Mouse (Mus musculus) right cerebral cortex, postnatal 14 days (tissue): Measurements from ENCODE around the gene Ptgfrn.

Experiments
- DNase-seq: peaks from one replicate; pipeline ENCODE4 v3.0.0; 2022

Ptgfrn gene

DNA sequence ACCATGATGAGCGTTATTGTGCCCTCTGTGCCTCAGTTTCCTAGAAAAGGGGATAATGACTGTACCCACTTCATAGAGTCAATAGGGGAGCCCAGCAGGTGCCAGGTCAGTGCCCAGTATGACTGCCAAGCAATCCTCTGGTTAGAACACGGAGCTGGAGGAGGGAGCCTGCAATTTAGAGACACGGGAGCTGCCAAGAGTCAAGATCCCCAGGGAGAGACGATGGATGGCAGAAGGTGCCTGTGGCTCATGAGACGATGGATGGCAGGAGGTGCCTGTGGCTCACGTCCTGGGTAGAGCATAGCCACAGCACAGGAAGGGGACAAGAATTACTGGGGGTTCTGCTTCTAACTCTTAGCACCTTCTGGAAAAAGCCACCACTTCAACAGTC lies 32.4 kb downstream of the Ptgfrn start:
- no peak for DNase-seq

DNA sequence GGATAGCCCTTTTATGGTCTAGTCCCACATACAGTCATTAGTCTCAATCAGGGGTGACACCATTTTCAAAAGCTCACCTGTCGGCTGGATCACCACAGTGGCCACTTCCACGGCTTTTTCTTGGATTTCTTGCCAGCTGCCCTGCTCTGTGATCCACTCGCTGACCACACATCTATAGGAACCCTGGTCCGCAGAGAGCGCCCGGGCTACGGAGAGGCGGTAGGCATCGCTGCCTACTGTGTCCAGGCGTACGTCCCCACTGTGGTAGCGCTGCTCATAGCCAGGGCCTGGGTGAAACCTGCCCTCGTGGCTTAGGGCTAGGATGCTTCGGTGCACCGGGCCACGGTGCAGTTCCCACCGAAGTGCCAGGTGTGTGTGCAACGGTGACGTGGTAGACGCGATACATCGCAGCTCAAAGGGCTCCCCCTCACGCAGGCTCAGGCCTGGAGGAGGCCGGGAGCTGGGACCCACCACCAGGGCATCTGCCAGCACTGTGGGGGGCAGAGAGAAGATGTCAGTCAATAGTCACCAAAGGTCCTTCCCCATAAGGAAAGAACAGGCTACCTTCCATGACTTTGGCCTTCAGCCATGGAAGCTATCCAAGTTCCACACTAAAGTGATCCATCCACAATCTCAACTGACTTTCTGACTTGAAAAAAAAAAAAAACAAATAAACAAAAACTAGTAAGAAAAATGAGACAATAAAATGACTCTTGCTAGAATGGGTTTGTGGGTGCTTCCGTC lies 32.9 kb downstream of the Ptgfrn start:
- no peak for DNase-seq

- no peak for DNase-seq
These were observed 34.2 kb downstream of the Ptgfrn start for GRCm38 (mm10) chr3:101075866-101076265.

- DNase-seq: no peak
These were observed 36.7 kb downstream of the Ptgfrn start for GRCm38 (mm10) chr3:101073384-101073783.

- DNase-seq: no peak
These were observed 37.4 kb downstream of the Ptgfrn start for GRCm38 (mm10) chr3:101072506-101073215.

DNA sequence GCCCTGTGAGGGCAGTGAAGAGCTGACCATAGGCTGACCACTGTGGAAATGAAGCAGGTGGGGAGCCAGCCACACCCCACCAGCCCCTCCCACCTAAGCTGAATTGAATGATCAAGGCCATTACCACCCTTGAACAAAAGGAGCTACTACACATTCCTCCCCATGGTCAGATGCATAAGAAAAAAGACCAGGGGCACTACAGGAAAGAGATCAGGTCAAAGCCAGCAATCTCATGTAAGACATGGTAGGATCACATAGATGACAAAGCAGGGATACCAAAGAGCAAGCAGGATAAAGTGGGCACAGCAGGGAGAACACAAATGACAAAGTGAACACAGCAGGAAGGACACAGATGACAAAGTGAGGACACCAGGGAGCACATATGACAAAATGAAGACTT lies 38.5 kb downstream of the Ptgfrn start:
- no peak for DNase-seq

DNA sequence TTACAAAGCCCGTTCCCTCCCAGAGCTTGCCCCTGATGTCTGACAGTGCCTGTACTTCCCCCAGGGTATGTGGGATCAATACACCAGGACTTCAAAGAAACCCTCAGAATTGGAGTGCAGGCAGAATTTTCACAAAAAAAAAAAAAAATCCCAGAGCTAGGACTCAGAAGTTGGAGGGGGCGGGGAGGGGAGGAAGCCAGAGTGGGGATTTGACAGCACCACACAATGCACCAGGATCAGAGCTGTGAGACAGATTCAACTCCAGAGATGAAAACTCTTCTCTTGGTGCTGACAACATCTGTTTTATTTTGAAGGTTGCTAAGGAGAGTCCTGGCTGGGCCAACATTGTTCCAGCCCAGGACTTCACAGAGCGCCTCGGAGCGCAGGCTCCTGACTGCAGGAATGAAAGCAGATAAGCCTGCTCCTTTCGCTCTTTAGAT lies 39.3 kb downstream of the Ptgfrn start:
- DNase-seq: no peak

DNA sequence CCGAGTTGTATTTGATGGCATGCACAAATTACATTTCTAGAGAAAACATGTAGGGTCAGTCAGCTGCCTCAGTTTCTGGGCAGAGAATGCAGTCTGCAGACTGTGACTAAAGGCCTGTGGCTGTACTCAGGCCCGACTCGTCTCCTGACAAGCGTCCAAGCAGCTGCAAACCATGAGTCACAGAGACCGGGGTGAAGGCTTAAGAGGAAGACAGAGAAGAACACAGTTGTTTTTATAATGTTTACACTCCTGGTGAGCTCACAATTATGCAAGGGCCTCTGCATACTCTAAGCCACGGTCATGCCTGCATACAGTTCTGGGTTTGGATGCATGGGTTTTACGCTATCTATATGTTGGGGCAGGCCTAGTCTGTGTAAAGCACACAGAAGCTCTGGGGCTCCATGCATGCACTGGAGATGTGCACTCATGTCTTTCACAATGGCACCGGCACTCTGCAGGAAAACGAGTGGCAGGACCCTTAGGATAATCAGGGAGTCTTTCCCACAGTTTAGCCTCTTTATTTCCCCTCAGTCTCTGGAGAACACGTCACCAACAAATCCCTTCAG lies 39.8 kb downstream of the Ptgfrn start:
- DNase-seq: no peak

DNA sequence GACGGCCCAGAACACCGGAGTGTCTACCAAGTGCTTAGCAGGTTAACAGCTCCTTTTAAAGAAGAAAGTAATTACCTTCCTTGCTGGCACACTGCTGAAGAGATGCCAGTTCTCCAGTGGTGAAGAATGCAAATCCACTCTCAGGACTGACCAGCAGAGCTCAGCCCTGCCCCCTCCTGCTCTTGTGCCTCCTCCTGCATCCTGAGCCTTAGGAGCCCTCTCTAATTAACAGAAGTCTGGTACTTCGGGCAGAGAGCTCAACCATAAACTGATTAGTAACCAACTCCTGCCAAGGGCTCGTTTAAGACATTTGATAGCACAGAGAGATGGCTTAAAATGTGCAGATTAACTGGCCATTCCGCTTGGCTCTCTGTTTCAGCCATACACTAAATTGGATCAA lies 41.4 kb downstream of the Ptgfrn start:
- DNase-seq: no peak

DNA sequence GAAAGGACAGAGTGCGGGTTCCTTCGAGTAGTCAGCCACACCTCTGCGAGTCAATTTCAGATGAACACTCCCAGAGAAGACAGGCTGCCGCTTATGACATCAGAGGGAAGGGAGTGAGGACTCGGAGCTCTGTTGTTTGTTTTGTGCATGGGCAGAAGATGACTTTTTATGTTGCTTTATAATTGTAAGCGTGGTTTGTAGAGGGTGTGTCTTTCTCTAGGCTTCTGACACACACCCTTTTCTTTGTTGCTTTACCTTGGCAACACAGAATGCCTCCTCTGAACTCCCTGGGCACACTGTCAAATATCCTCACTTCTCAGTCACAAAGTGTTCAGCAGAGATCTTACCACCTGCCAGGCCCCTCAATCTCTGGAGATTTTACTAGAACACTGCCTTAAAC lies 43.9 kb downstream of the Ptgfrn start:
- DNase-seq: no peak

DNA sequence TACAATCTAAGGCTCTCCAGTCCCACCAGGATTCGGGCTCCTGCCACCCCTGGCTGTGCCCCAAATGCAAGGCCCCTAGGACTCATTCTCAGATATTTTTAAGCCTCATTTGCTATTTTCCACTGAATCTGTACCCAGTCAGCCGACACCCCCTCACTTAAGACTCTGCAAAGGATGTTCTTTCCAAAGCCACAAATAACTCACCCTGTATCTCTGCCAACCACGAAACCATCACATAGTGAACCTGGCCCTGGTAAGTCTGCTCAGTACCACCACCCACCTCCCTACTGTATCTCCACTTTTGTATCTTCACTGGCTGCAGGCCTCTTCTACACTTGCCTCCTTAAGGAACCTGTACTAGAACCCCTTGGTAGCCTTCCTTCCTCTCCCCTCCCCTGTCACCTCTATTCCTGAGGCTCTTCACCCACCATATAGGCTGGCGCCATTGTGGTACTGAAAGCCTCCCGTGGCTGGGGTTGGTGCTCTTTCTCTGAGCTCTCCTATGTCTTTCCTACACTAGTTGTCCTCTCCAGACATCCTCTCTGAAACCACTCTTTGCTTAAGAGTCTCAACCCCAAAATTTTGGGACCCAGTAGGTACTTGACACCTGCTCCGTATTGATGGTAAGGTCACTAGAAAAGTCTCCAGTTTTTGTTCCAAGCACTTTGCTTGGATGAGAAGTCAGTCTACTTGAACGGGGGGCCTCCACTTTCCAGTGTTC lies 48.1 kb downstream of the Ptgfrn start:
- DNase-seq: no peak

- no peak for DNase-seq
These were observed 50.9 kb downstream of the Ptgfrn start for GRCm38 (mm10) chr3:101059214-101059613.

DNA sequence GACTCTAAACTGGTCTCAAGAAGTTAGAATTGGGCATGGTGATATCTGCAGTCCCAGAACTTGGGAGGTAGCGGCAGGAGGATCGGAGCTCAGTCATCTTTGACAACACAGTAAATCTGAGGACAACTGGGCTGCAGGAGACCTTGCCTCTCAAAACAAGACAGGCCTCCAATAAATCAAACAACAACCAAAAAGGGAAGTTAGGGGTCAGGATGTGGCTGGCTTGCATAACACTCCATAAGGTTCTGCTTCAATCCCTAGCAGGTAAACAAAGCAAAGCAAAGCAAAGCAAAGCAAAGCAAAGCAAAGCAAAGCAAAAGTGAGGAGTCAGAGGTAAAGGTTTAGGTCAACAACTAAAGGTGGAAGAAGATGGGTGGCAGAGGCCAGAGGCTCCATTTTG lies 51.9 kb downstream of the Ptgfrn start:
- DNase-seq: no peak

DNA sequence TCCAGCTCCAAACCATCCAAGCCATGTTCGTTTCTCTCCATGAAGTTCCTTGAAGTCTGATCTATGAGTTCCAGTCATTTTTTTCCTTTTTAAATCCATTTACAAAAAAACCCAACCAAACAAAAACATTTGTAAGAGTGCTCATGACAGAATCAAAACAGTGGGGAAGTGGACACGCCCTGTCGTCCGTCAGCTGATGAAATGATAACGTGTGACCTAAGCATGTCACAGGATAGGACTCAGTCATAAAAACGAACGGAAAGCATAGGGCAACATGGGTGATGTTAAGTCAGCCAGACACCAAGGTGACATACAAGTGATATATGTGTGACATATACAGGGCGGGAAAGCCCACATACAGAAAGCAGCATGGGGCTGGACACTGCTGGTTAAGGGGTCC lies 54.9 kb downstream of the Ptgfrn start:
- DNase-seq: no peak

GRCm38 (mm10) chr3:101051601-101052000 lies 58.5 kb downstream of the Ptgfrn start:
- DNase-seq: no peak

GRCm38 (mm10) chr3:101049997-101050396 lies 60.1 kb downstream of the Ptgfrn start:
- no peak for DNase-seq

GRCm38 (mm10) chr3:101048781-101049180 lies 61.3 kb downstream of the Ptgfrn start:
- no peak for DNase-seq

DNA sequence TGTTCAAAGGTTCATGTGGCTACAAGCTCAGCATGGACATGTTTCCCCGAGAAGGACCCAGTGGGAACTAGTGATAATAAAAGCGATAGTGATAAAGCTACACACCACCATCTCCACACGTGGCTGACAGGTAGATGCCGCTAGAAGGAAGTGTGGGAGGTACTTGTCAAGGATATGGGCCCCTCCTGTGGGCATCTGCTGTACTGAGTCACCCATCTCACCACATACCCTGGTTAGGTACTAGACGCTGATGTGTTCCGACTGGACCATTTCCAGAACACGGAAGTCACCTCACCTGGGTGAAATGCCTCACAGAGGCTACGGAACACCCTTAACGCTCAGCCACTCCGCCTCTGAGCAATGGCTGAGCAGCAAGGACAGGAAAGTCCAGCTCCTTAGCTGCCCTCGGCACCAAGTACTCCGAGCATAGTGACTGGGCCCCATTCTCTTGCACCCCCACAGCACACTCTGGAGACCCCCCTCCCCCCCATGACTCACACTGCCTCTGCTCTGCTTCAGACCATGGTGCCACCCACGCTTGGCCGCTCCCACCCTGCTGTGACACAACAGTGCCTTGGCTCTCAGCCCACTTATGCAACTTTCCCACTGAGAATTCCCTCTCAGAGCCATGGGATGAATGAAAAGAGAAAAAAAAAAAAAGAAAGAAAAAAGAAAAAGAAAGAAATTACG lies 62.3 kb downstream of the Ptgfrn start:
- peak; percentile 69 for DNase-seq

DNA sequence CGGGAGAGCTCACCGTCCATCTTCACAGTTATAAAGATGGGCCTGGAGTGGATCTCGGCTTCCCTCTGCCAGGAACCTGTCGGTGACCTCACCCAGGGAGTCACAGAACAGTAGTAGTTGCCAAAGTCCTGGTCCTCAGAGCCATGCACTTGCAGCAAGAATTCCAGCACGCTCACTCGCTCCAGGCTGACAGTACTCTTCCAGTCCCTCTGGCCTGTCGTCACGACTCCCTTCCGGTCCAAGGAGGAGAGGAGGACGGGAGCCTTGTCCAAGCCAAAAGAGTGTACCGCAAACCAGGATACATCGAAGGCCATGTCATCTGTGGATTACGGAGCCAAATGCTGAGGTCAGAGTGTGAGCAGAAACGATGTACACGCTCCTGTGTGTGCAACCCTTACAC lies 64.6 kb downstream of the Ptgfrn start:
- no peak for DNase-seq

- no peak for DNase-seq
These were observed 65.4 kb downstream of the Ptgfrn start for GRCm38 (mm10) chr3:101044686-101045085.

DNA sequence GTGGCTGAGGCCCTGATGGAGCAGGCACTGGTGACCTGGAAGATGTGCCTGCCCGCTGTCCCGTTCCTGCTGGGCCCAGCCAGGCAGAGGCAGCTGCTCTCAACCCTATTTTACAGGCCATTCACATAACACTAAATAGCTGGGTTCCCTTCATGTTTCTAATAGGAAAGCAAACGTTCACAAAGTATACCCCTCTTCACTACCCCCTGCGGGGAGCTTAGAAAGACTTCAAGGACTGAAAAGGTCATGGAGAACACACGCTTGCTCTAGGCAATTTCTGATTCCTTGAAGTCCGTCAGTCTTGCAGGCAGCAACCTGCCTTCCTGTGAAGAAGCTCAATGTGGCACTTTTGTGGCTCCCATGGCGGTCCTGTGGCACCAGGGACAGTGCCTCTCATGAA lies 68.1 kb downstream of the Ptgfrn start:
- DNase-seq: no peak

GRCm38 (mm10) chr3:101037984-101038545 lies 72.0 kb downstream of the Ptgfrn start:
- DNase-seq: no peak

- DNase-seq: no peak
These were observed 74.1 kb downstream of the Ptgfrn start for GRCm38 (mm10) chr3:101036001-101036400.
